Mouse (Mus musculus) testis, adult 2 months (tissue): ENCODE measurements around the gene Ttc23.

Experiments
- CTCF ChIP-seq: fragments of 200-500 bp; IDR thresholded peaks from 2 replicates; pipeline ENCODE4 v1.5.1; 2012; ENCODE audit warnings: low read depth, mild to moderate bottlenecking, inconsistent platforms, low read length, moderate library complexity; ENCODE audit not compliant: control insufficient read depth, insufficient read depth, insufficient replicate concordance
- POLR2A ChIP-seq: fragments of 200-500 bp; IDR thresholded peaks from 2 replicates; pipeline ENCODE4 v1.6.1; 2012; ENCODE audit warnings: low read depth, mild to moderate bottlenecking, inconsistent platforms, low read length, moderate library complexity; ENCODE audit not compliant: control insufficient read depth

DNA sequence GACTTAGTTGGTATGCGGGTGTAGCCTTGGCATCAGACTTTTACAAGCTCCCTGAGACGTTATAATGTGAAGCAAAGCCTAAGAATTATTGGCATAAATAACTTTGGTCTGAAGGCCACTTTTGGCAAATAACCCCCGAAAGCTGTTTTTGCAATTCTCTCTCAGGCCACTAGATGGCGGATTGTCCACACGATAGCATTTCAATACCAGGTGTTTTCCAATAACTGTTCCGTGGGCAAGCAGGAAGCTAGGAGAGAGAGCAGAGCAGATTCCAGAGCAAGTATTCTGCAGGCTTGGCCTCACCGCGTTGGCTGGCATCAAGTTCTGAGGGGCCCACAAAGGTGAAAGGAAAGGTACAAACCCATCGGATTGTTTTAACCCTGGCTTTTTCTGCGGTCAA is 141.5 kb downstream of the Ttc23 start:
- peak; percentile 50; the same call in 1 of the 2 replicates for TF ChIP-seq CTCF
- no peak for TF ChIP-seq POLR2A
